Mouse (Mus musculus) left cerebral cortex, postnatal 4 days (tissue): ENCODE measurements at regions not wholly inside any gene's neighbourhood (a gene's known extent, or its start where the extent isn't known, plus 50 kb on each side); places are given as distances from the start of the nearest gene placed in this dataset. TPM values are rescaled to one million over a fixed set of nuclear protein-coding genes. Genes with fewer than 3 reads are reported as not detected.
"Not testable (repeated sequence)": the region's sequence is repeated elsewhere in the genome, so short reads cannot be mapped to it uniquely, and the experiment has no call there.

ENCODE experiments used
- DNase-seq: peaks from one replicate; pipeline ENCODE4 v3.0.0-alpha.2; 2022
- intact Hi-C: fragments of 180-260 bp; cut with DNase I; formaldehyde crosslinking; loops from one replicate; pipeline ENCODE4 v1.15.1; 2025
- microRNA-seq: library from miRNA; unstranded; fragments of <30 nt; microRNA quantifications from one replicate; pipeline ENCODE4 v1.2.0, GENCODE M21; 2022

GRCm38 (mm10) chr1:165018236-165018635, 82.9 kb upstream of the Xcl1 start:
- intact Hi-C loops = no loop called here
- no peak for DNase-seq

DNA sequence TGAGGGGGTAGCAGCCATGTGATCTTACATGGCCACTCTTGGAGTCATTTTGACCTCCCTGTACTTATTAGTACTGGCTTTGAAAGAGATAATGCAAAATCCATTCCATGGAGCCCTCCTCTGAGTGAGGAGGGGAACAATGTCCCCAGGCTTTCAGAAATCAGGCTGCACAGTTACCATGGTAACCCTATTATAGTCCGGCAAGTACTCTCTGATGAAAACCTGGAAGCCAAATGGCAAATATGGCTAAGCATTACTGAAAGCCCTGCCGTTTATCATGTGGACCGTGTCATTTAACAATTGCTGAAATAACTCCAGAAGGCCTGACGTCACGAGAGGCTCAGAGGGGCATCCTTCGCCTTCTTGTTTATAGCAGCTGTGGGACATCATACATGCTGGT, 82.5 kb upstream of the Xcl1 start:
- intact Hi-C loops = no loop called here
- DNase-seq = no peak

DNA sequence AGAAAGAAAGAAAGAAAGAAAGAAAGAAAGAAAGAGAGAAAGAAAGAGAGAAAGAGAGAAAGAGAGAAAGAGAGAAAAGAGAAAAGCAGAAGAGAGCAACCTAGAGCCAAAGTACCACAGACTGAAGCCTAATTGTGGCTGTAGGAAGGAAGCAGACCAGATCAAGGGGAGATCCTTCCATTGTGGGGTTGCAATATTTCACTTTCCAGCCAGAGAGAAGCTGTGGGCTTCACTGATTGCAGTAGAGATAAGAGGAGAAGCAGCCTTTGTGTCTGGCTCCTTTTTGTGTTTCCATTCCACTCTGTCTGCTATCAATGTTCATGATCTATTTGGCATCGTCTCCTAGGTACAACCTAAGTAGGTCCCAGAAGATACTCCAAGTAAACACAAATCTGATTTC, 79.0 kb upstream of the Xcl1 start:
- intact Hi-C loops = no loop called here
- no peak for DNase-seq

GRCm38 (mm10) chr1:165013428-165013827, 78.1 kb upstream of the Xcl1 start:
- intact Hi-C loops = no loop called here
- no peak for DNase-seq

DNA sequence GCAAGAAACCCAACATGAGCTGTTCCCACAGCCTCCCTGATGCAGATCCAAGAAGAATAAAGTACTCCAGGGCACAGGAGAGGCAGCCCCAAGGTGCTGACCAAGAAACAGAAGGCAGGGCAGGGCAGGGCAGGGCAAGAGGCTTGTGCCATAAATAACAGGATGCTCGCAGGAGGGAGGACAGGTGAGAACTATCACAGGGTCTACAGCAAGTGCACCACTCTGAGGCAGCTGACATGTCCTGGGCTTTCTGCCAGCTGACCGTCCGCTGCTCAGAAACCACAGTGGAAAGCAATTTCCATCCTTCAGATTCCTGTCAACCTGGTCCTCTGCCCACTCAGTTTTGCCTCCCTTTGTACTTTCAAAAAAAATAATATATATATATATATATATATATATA, 77.0 kb upstream of the Xcl1 start:
- intact Hi-C loops = no loop called here
- peak; percentile 46 for DNase-seq

- no peak for DNase-seq
- intact Hi-C loops = no loop called here
Observed at GRCm38 (mm10) chr1:164999515-164999914, 64.2 kb upstream of the Xcl1 start.

- intact Hi-C loops = no loop called here
- no peak for DNase-seq
Observed at GRCm38 (mm10) chr1:164998621-164999020, 63.3 kb upstream of the Xcl1 start.

- DNase-seq = peak; percentile 16
- intact Hi-C loops = no loop called here
Observed at GRCm38 (mm10) chr1:164997660-164998059, 62.3 kb upstream of the Xcl1 start.

GRCm38 (mm10) chr1:164994247-164994660, 58.9 kb upstream of the Xcl1 start:
- intact Hi-C loops = no loop called here
- no peak for DNase-seq

- intact Hi-C loops, DNase-seq: not testable (repeated sequence)
Observed at GRCm38 (mm10) chr1:164993175-164993875, 58.0 kb upstream of the Xcl1 start.

- intact Hi-C loops = no loop called here
- DNase-seq = peak; percentile 39
Observed at GRCm38 (mm10) chr1:164988982-164989381, 53.7 kb upstream of the Xcl1 start.

- intact Hi-C loops = no loop called here
- peak; percentile 6 for DNase-seq
Observed at GRCm38 (mm10) chr1:164988191-164988590, 52.9 kb upstream of the Xcl1 start.

- DNase-seq, intact Hi-C loops: not testable (repeated sequence)
Observed at GRCm38 (mm10) chr1:164985521-164985920, 50.2 kb upstream of the Xcl1 start.

Small RNA genes in the stretch of these regions (microRNA-seq; reads per million reads assigned to microRNA genes)
- not detected for gene Gm26042
